Mouse (Mus musculus) hindbrain, embryonic 16.5 days (tissue): ENCODE data around the gene Adgrb3. TPM values are rescaled to one million over a fixed set of nuclear protein-coding genes. Genes with fewer than 3 reads are reported as not detected.
A peak's percentile ranks its signal among the peaks of the same experiment; 100 is the strongest.

ENCODE experiments used
- ATAC-seq: fragments of 200-750 bp; cut with Nextera tagmentation; 2 replicates; pipeline ENCODE4 v1.8.0; 2017; ENCODE audit warnings: moderate TSS enrichment, moderate library complexity
- H3K27ac ChIP-seq: fragments of 300-500 bp; sonication (generic); 2 replicates; pipeline ENCODE4 v1.5.1; 2014; ENCODE audit warnings: low read depth, mild to moderate bottlenecking, control low read depth, low read length, moderate library complexity
- H3K27me3 ChIP-seq: fragments of 300-500 bp; sonication (generic); replicated peaks from 2 replicates; pipeline ENCODE4 v1.6.1; 2014; ENCODE audit warnings: low read length; ENCODE audit not compliant: control insufficient read depth, insufficient read depth
- H3K36me3 ChIP-seq: fragments of 300-500 bp; sonication (generic); 2 replicates; pipeline ENCODE4 v1.6.1; 2014; ENCODE audit warnings: mild to moderate bottlenecking, low read length, moderate library complexity, mixed read lengths; ENCODE audit not compliant: control insufficient read depth, insufficient read depth
- H3K4me1 ChIP-seq: fragments of 300-500 bp; sonication (generic); 2 replicates; pipeline ENCODE4 v1.6.1; 2014; ENCODE audit warnings: low read depth, low read length; ENCODE audit not compliant: control insufficient read depth, insufficient read depth
- H3K4me2 ChIP-seq: fragments of 300-500 bp; sonication (generic); 2 replicates; pipeline ENCODE4 v1.6.1; 2014; ENCODE audit warnings: mild to moderate bottlenecking, low read length, control low read depth, moderate library complexity
- H3K4me3 ChIP-seq: fragments of 300-500 bp; sonication (generic); 2 replicates; pipeline ENCODE4 v1.5.1; 2014; ENCODE audit warnings: mild to moderate bottlenecking, low read length, control low read depth, moderate library complexity
- H3K9ac ChIP-seq: fragments of 300-500 bp; sonication (generic); 2 replicates; pipeline ENCODE4 v1.6.1; 2014; ENCODE audit warnings: low read depth, mild to moderate bottlenecking, control low read depth, low read length, moderate library complexity
- H3K9me3 ChIP-seq: fragments of 300-500 bp; sonication (generic); 2 replicates; pipeline ENCODE4 v1.6.1; 2014; ENCODE audit warnings: mild to moderate bottlenecking, low read length, moderate library complexity; ENCODE audit not compliant: control insufficient read depth
- WGBS: fragments of 180-500 bp; shearing (Covaris S2); extraction: QIAGEN DNeasy Blood & Tissue Kit; methylation state at CpG from one replicate; pipeline ENCODE4 v1.1.7; 2014; 5-methylcytosine and 5-hydroxymethylcytosine counted together
- polyA plus RNA-seq: library from polyadenylated mRNA; unstranded; fragments of >200 nt; fragmentation: Nextera tagmentation; extraction: Ambion mirVana; gene quantifications from 2 replicates; pipeline ENCODE4 v1.2.1, GENCODE M21; 2015

Gene Adgrb3
- polyA plus RNA-seq, 1 experiment from 2014 or later: 52.9 TPM

GRCm38 (mm10) chr1:25317142-25317541 lies 512.4 kb downstream of the Adgrb3 start:
- Histone ChIP-seq H3K9ac (no peak overlapping the region), H3K4me2 (no peak overlapping the region), H3K4me1 (no peaks in the 10 kb centered on the region), H3K9me3 (no peaks in the 10 kb centered on the region), H3K27me3 (no peaks in the 10 kb centered on the region), H3K36me3 (no peaks in the 10 kb centered on the region), H3K27ac (no peak overlapping the region), H3K4me3 (no peak overlapping the region)
- no peak for ATAC-seq

GRCm38 (mm10) chr1:25312344-25312743 lies 517.2 kb downstream of the Adgrb3 start:
- Histone ChIP-seq H3K4me1 (no peaks in the 10 kb centered on the region), H3K4me3 (no peak overlapping the region), H3K27ac (no peak overlapping the region), H3K9me3 (no peaks in the 10 kb centered on the region), H3K27me3 (no peaks in the 10 kb centered on the region), H3K4me2 (no peak overlapping the region), H3K36me3 (no peaks in the 10 kb centered on the region), H3K9ac (no peak overlapping the region)
- WGBS: 29% methylated on average over 2 of the region's 2 CpGs
- no peak for ATAC-seq

GRCm38 (mm10) chr1:25310066-25310465 lies 519.4 kb downstream of the Adgrb3 start:
- Histone ChIP-seq H3K36me3 (no peaks in the 10 kb centered on the region), H3K9ac (no peak overlapping the region), H3K27ac (no peak overlapping the region), H3K9me3 (no peaks in the 10 kb centered on the region), H3K4me3 (no peak overlapping the region), H3K27me3 (no peaks in the 10 kb centered on the region), H3K4me1 (no peaks in the 10 kb centered on the region), H3K4me2 (no peak overlapping the region)
- ATAC-seq: no peak
- WGBS: 19% methylated on average over 2 of the region's 2 CpGs

DNA sequence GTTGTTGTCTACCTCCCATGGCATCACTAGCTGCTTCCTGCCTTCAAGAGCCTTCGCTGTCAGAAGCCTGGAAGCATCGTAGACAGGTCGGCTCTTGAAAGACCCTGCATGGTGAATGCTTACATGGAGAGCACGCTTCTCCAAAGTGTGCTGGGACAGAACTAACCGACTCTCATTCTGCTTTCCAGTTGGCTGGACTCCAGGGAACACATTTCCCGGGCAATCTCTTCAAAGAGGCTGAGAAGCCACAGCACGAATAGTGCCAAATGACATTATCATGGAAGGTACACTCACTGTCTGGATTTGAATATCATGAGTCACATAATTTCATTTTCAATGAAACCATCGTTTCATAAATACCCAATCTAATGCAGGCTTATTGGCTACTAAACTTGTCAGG lies 548.0 kb downstream of the Adgrb3 start:
- ATAC-seq: 0 out of 2 replicates have a peak, but pooled peaks have one; percentile 37
- Histone ChIP-seq H3K27me3 (no peaks in the 10 kb centered on the region), H3K9ac (no peak overlapping the region), H3K9me3 (no peaks in the 10 kb centered on the region), H3K4me2 (no peak overlapping the region), H3K4me3 (no peak overlapping the region), H3K27ac (no peak overlapping the region), H3K36me3 (no peaks in the 10 kb centered on the region), H3K4me1 (no peaks in the 10 kb centered on the region; the same call in 1 of the 2 replicates)
- WGBS: 57% methylated on average over 8 of the region's 8 CpGs

- no peaks in the 10 kb centered on the region for H3K4me1 ChIP-seq
- ATAC-seq: no peak
- no peak overlapping the region for H3K9ac ChIP-seq
- no peak overlapping the region for H3K4me2 ChIP-seq
- H3K27me3 ChIP-seq: no peaks in the 10 kb centered on the region
- H3K4me3 ChIP-seq: no peak overlapping the region
- H3K27ac ChIP-seq: no peak overlapping the region
- H3K36me3 ChIP-seq: no peaks in the 10 kb centered on the region
- H3K9me3 ChIP-seq: no peaks in the 10 kb centered on the region
These were observed 578.9 kb downstream of the Adgrb3 start for GRCm38 (mm10) chr1:25250562-25250961.

- Histone ChIP-seq H3K4me2 (no peak overlapping the region), H3K9me3 (no peaks in the 10 kb centered on the region), H3K4me1 (no peaks in the 10 kb centered on the region), H3K36me3 (no peaks in the 10 kb centered on the region), H3K27ac (no peak overlapping the region), H3K27me3 (no peaks in the 10 kb centered on the region), H3K4me3 (no peak overlapping the region), H3K9ac (no peak overlapping the region)
- no peak for ATAC-seq
- WGBS: 53% methylated on average over 6 of the region's 6 CpGs
These were observed 587.1 kb downstream of the Adgrb3 start for GRCm38 (mm10) chr1:25242436-25242835.

- peak overlapping the region; percentile 93 for H3K27ac ChIP-seq
- no peaks in the 10 kb centered on the region for H3K27me3 ChIP-seq
- H3K4me1 ChIP-seq: peaks cover 7% of the 10 kb centered on the region
- no peaks in the 10 kb centered on the region for H3K9me3 ChIP-seq
- no peaks in the 10 kb centered on the region for H3K36me3 ChIP-seq
- peak overlapping the region; percentile 64 for H3K4me2 ChIP-seq
- peak; percentile 79 for ATAC-seq
- H3K4me3 ChIP-seq: peak overlapping the region; percentile 45
- WGBS: 8% methylated on average over 7 of the region's 7 CpGs
- H3K9ac ChIP-seq: peak overlapping the region; percentile 75
These were observed 600.2 kb downstream of the Adgrb3 start for GRCm38 (mm10) chr1:25229245-25229750.

DNA sequence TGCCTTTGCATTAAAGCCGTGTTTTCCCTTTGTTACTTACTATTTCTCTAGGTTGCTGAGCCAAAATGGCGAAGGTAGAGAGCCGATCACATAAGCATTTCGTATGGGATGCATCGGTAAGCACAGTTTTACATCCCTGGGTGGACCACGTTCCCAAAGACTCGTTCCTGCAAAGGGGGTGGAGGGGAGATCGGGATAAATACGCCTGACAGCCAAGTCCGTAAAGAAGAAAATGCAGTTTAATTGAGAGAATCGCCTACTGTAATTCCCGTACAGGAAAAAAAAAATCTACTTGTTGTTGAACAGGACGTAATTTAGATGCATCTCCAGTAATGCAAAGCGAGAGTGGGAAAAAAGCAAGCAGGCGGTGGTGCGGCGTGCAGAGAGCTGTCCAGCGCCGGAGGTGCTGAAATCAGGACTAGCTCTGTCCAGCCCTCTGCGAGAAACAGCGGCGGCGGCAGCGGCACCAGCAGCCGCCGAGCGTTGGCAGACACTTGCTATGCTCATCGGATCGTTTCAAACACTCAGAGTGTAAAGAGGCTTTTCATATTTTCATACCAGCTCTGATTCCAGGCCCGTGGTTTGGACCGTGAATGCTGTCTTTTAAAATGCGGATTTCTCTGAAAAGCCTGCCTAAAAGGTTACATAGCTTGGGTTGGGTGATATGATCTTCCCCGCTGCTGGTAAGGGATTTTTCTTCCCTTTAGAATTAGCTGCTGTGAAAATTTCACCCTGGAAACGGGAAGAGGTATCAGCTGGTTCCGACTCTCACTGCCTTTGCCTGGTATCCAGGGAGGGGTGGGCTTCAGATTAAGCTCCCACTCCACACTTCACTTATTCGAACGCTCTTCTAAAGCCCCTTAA lies 600.9 kb downstream of the Adgrb3 start:
- peak; percentile 91 for ATAC-seq
- H3K9me3 ChIP-seq: no peaks in the 10 kb centered on the region
- H3K9ac ChIP-seq: peak overlapping the region; percentile 75
- peaks cover 7% of the 10 kb centered on the region for H3K4me1 ChIP-seq
- H3K4me2 ChIP-seq: peak overlapping the region; percentile 64
- 2% methylated on average over 37 of the region's 37 CpGs for WGBS
- H3K4me3 ChIP-seq: peak overlapping the region; percentile 45
- H3K27me3 ChIP-seq: no peaks in the 10 kb centered on the region
- H3K27ac ChIP-seq: peak overlapping the region; percentile 93
- no peaks in the 10 kb centered on the region for H3K36me3 ChIP-seq

- peak overlapping the region; percentile 93 for H3K27ac ChIP-seq
- no peaks in the 10 kb centered on the region for H3K9me3 ChIP-seq
- peak overlapping the region; percentile 75 for H3K9ac ChIP-seq
- peak overlapping the region; percentile 45 for H3K4me3 ChIP-seq
- peak overlapping the region; percentile 64 for H3K4me2 ChIP-seq
- 37% methylated on average over 3 of the region's 3 CpGs for WGBS
- H3K36me3 ChIP-seq: no peaks in the 10 kb centered on the region
- no peaks in the 10 kb centered on the region for H3K27me3 ChIP-seq
- ATAC-seq: no peak
- H3K4me1 ChIP-seq: peaks cover 7% of the 10 kb centered on the region
These were observed 601.6 kb downstream of the Adgrb3 start for GRCm38 (mm10) chr1:25227880-25228279.
